Mouse (Mus musculus): ENCODE data around the gene Tgfbr1. TPM values are rescaled to one million over a fixed set of nuclear protein-coding genes. Genes with fewer than 3 reads are reported as not detected.

Gene Tgfbr1
- polyA plus RNA-seq (2012; rRNA removed) = 0.84 and 1.7 TPM in 2 replicates

- TF ChIP-seq CTCF (IDR thresholded peaks at IDR 0.05; ENCODE audit: extremely low read depth, insufficient read length, insufficient replicate concordance, low read depth, low read length) (no peak), POLR2A (IDR thresholded peaks at IDR 0.05; ENCODE audit: low read depth, low read length) (peak; percentile 86; the same call in 1 of the 2 replicates)
- H3K27me3 ChIP-seq (ENCODE audit: control insufficient read depth, insufficient read depth, low read length) = no peaks in the 10 kb centered on the region; the same call in 1 of the 2 replicates
- peak within 1 kb of the TSS; percentile 98 for H3K4me3 ChIP-seq (ENCODE audit: low read depth, low read length)
- H3K36me3 ChIP-seq (ENCODE audit: control insufficient read depth, insufficient read depth, low read length) = no peaks in the 10 kb centered on the region
- H3K4me1 ChIP-seq (ENCODE audit: control insufficient read depth, insufficient read depth, insufficient read length, low read length) = peaks cover 2% of the 10 kb centered on the region; the same call in 1 of the 2 replicates
- peak within 1 kb of the TSS; percentile 62 for H3K27ac ChIP-seq (ENCODE audit: insufficient read depth, low read depth, low read length)
- WGBS = 1% methylated on average over 62 of the region's 65 CpGs
These were observed at the start of gene Tgfbr1 for GRCm38 (mm10) chr4:47352803-47353388. Tgfbr1 (plus strand) TSS chr4:47353222.

- WGBS = 69% methylated on average over 5 of the region's 5 CpGs
- H3K27me3 ChIP-seq (ENCODE audit: control insufficient read depth, insufficient read depth, low read length) = no peaks in the 10 kb centered on the region
- no peaks in the 10 kb centered on the region for H3K36me3 ChIP-seq (ENCODE audit: control insufficient read depth, insufficient read depth, low read length)
- H3K4me1 ChIP-seq (ENCODE audit: control insufficient read depth, insufficient read depth, insufficient read length, low read length) = peaks cover 4% of the 10 kb centered on the region; the same call in 1 of the 2 replicates
- TF ChIP-seq CTCF (IDR thresholded peaks at IDR 0.05; ENCODE audit: extremely low read depth, insufficient read length, insufficient replicate concordance, low read depth, low read length) (no peak), POLR2A (IDR thresholded peaks at IDR 0.05; ENCODE audit: low read depth, low read length) (no peak)
- peak overlapping the region; percentile 75 for H3K27ac ChIP-seq (ENCODE audit: insufficient read depth, low read depth, low read length)
- no peak overlapping the region for H3K4me3 ChIP-seq (ENCODE audit: low read depth, low read length)
These were observed 49.6 kb upstream of the Tgfbr1 start for GRCm38 (mm10) chr4:47303340-47303998.

GRCm38 (mm10) chr4:47309886-47310625 is 43.0 kb upstream of the Tgfbr1 start:
- Histone ChIP-seq H3K4me1 (ENCODE audit: control insufficient read depth, insufficient read depth, insufficient read length, low read length) (peaks cover 14% of the 10 kb centered on the region; the same call in 1 of the 2 replicates), H3K27me3 (ENCODE audit: control insufficient read depth, insufficient read depth, low read length) (no peaks in the 10 kb centered on the region), H3K27ac (ENCODE audit: insufficient read depth, low read depth, low read length) (peak overlapping the region; percentile 27), H3K36me3 (ENCODE audit: control insufficient read depth, insufficient read depth, low read length) (no peaks in the 10 kb centered on the region), H3K4me3 (ENCODE audit: low read depth, low read length) (no peak overlapping the region)
- 51% methylated on average over 12 of the region's 12 CpGs for WGBS
- TF ChIP-seq CTCF (IDR thresholded peaks at IDR 0.05; ENCODE audit: extremely low read depth, insufficient read length, insufficient replicate concordance, low read depth, low read length) = no peak
- no peak for TF ChIP-seq POLR2A (IDR thresholded peaks at IDR 0.05; ENCODE audit: low read depth, low read length)

GRCm38 (mm10) chr4:47310812-47311211 is 42.2 kb upstream of the Tgfbr1 start:
- Histone ChIP-seq H3K4me3 (ENCODE audit: low read depth, low read length) (no peak overlapping the region), H3K27me3 (ENCODE audit: control insufficient read depth, insufficient read depth, low read length) (no peaks in the 10 kb centered on the region), H3K27ac (ENCODE audit: insufficient read depth, low read depth, low read length) (peak overlapping the region; percentile 27), H3K36me3 (ENCODE audit: control insufficient read depth, insufficient read depth, low read length) (no peaks in the 10 kb centered on the region), H3K4me1 (ENCODE audit: control insufficient read depth, insufficient read depth, insufficient read length, low read length) (peaks cover 14% of the 10 kb centered on the region; the same call in 1 of the 2 replicates)
- WGBS = 19% methylated on average over 6 of the region's 6 CpGs
- TF ChIP-seq POLR2A (IDR thresholded peaks at IDR 0.05; ENCODE audit: low read depth, low read length) (no peak), CTCF (IDR thresholded peaks at IDR 0.05; ENCODE audit: extremely low read depth, insufficient read length, insufficient replicate concordance, low read depth, low read length) (no peak)

- H3K4me1 ChIP-seq (ENCODE audit: control insufficient read depth, insufficient read depth, insufficient read length, low read length) = peaks cover 14% of the 10 kb centered on the region; the same call in 1 of the 2 replicates
- 92% methylated on average over 6 of the region's 6 CpGs for WGBS
- no peaks in the 10 kb centered on the region for H3K36me3 ChIP-seq (ENCODE audit: control insufficient read depth, insufficient read depth, low read length)
- no peak overlapping the region for H3K4me3 ChIP-seq (ENCODE audit: low read depth, low read length)
- H3K27me3 ChIP-seq (ENCODE audit: control insufficient read depth, insufficient read depth, low read length) = no peaks in the 10 kb centered on the region
- TF ChIP-seq POLR2A (IDR thresholded peaks at IDR 0.05; ENCODE audit: low read depth, low read length) (no peak), CTCF (IDR thresholded peaks at IDR 0.05; ENCODE audit: extremely low read depth, insufficient read length, insufficient replicate concordance, low read depth, low read length) (no peak)
- H3K27ac ChIP-seq (ENCODE audit: insufficient read depth, low read depth, low read length) = no peak overlapping the region
These were observed 41.6 kb upstream of the Tgfbr1 start for GRCm38 (mm10) chr4:47311467-47311866.

GRCm38 (mm10) chr4:47311929-47312328 is 41.1 kb upstream of the Tgfbr1 start:
- no peak overlapping the region for H3K4me3 ChIP-seq (ENCODE audit: low read depth, low read length)
- H3K27ac ChIP-seq (ENCODE audit: insufficient read depth, low read depth, low read length) = no peak overlapping the region
- peaks cover 14% of the 10 kb centered on the region; the same call in 1 of the 2 replicates for H3K4me1 ChIP-seq (ENCODE audit: control insufficient read depth, insufficient read depth, insufficient read length, low read length)
- H3K27me3 ChIP-seq (ENCODE audit: control insufficient read depth, insufficient read depth, low read length) = no peaks in the 10 kb centered on the region
- no peaks in the 10 kb centered on the region for H3K36me3 ChIP-seq (ENCODE audit: control insufficient read depth, insufficient read depth, low read length)
- 83% methylated on average over 7 of the region's 7 CpGs for WGBS
- TF ChIP-seq CTCF (IDR thresholded peaks at IDR 0.05; ENCODE audit: extremely low read depth, insufficient read length, insufficient replicate concordance, low read depth, low read length) (no peak), POLR2A (IDR thresholded peaks at IDR 0.05; ENCODE audit: low read depth, low read length) (no peak)

Data from small intestine, adult 2 months (tissue).